13 mouse cellular contexts compared by ENCODE assay signal in the genomic region with DNA sequence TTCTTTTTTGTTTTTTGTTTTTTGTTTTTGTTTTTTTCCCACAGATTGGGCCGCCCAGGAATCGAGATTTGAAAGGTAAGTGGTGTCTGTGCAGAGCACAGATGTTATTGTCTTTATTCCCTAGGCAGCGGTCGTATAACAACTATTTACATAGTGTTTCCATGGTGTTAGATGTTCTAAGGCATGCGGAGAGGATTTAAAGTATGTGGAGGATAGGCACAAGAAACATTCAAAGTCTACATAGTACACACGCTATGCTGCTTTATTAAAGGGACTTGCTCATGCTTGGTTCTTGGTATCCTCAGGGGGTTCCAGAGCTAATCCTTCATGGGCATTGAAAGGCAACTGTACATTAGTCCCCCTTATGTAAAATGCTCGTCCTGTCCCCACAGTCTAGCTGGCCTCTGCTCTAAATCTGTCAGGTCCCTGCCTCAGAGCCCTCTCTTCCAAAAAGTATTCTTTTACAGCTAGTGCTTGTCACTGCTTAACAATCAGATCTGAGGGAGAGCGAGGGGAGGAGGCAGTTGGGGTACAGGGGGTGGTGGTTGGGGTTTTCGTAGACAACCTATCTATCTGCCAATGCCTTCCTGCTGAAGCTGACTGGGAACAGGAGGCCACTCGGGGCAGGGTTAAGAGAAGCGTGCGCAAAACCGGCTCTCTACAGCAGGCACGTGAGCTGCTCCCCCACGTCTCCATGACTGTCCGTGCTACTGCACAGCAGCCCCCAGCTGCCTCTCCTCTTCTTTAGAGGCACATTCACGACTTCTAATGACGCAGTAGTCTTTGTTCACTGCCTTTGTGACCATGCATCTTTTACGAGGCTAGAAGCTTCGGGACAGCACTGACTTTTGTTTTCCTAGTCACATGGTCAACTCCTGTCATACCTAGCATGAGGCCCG. TPM values are rescaled to one million over a fixed set of nuclear protein-coding genes. Genes with fewer than 3 reads are reported as not detected.
DNase-seq lines count a peak whose midpoint lies in the region; ATAC-seq and TF ChIP-seq lines count a peak whose summit lies in the region.
"Had no signal": no experiment of that assay in that cellular context is flagged by ENCODE, and none has a peak within 500 bp of the region (broad histone marks: within the 10 kb centered on the region; RNA-seq: fewer than 3 reads in every experiment).

No protein-coding gene starts in this region.

- no peaks in the 10 kb centered on the region for H3K9me3 ChIP-seq in intestine, embryonic 15.5 days
- no peaks in the 10 kb centered on the region for H3K9me3 ChIP-seq in intestine, embryonic 16.5 days (ENCODE audit: control insufficient read depth, low read length)
- no peaks in the 10 kb centered on the region for H3K9me3 ChIP-seq in hindbrain, embryonic 12.5 days (replicated peaks)
- H3K9me3 ChIP-seq in midbrain, embryonic 15.5 days: no peaks in the 10 kb centered on the region
- no peaks in the 10 kb centered on the region for H3K9me3 ChIP-seq in lung, postnatal 0 days (ENCODE audit: low read length)
- H3K9me3 ChIP-seq: embryonic facial prominence, embryonic 13.5 days; heart, embryonic 12.5 days had no signal

- H3K27ac ChIP-seq in intestine, embryonic 15.5 days: no peak overlapping the region
- H3K27ac ChIP-seq in intestine, embryonic 16.5 days (ENCODE audit: low read length): no peak overlapping the region
- peak overlapping the region; percentile 85 for H3K27ac ChIP-seq in hindbrain, embryonic 12.5 days
- peak overlapping the region; percentile 45 for H3K27ac ChIP-seq in midbrain, embryonic 15.5 days
- no peak overlapping the region for H3K27ac ChIP-seq in lung, postnatal 0 days (ENCODE audit: low read length)
- H3K27ac ChIP-seq: embryonic facial prominence, embryonic 13.5 days; layer of hippocampus, adult 2 months; macrophage had no signal

- H3K9ac ChIP-seq in intestine, embryonic 15.5 days: no peak overlapping the region
- no peak overlapping the region for H3K9ac ChIP-seq in intestine, embryonic 16.5 days (ENCODE audit: low read depth, low read length)
- H3K9ac ChIP-seq in hindbrain, embryonic 12.5 days: peak overlapping the region; percentile 18; the same call in 1 of the 2 replicates
- no peak overlapping the region for H3K9ac ChIP-seq in midbrain, embryonic 15.5 days
- no peak overlapping the region for H3K9ac ChIP-seq in lung, postnatal 0 days (replicated peaks; ENCODE audit: low read depth)
- H3K9ac ChIP-seq: embryonic facial prominence, embryonic 13.5 days; heart, embryonic 12.5 days had no signal

- no peak for TF ChIP-seq CTCF in lung, postnatal 0 days (IDR thresholded peaks at IDR 0.05)

- WGBS in intestine, embryonic 15.5 days: 39% methylated on average over 21 of the region's 21 CpGs
- 40% methylated on average over 21 of the region's 21 CpGs for WGBS in intestine, embryonic 16.5 days
- WGBS in hindbrain, embryonic 12.5 days: 22% methylated on average over 21 of the region's 21 CpGs
- WGBS in midbrain, embryonic 15.5 days: 15% methylated on average over 21 of the region's 21 CpGs
- WGBS in lung, postnatal 0 days: 42% methylated on average over 21 of the region's 21 CpGs

- H3K4me1 ChIP-seq in intestine, embryonic 15.5 days (replicated peaks): no peaks in the 10 kb centered on the region
- H3K4me1 ChIP-seq in intestine, embryonic 16.5 days (ENCODE audit: control insufficient read depth, insufficient read depth, low read length): peaks cover 6% of the 10 kb centered on the region
- peaks cover 46% of the 10 kb centered on the region for H3K4me1 ChIP-seq in hindbrain, embryonic 12.5 days
- peaks cover 13% of the 10 kb centered on the region for H3K4me1 ChIP-seq in midbrain, embryonic 15.5 days
- no peaks in the 10 kb centered on the region for H3K4me1 ChIP-seq in lung, postnatal 0 days (ENCODE audit: insufficient read depth, low read depth, low read length)

- DNase-seq in embryo, embryonic 9.5 days (ENCODE audit: extremely low spot score): peak; percentile 25
- DNase-seq in cerebellum, adult 11-12 months: no peak
- DNase-seq in lung, postnatal 0 days (ENCODE audit: low spot score): no peak
- no peak for DNase-seq in B cell, adult 2 months

- H3K4me2 ChIP-seq in intestine, embryonic 15.5 days (replicated peaks): no peak overlapping the region
- no peak overlapping the region; the same call in 1 of the 2 replicates for H3K4me2 ChIP-seq in intestine, embryonic 16.5 days (ENCODE audit: low read depth, low read length)
- peak overlapping the region; percentile 25 for H3K4me2 ChIP-seq in hindbrain, embryonic 12.5 days (replicated peaks)
- H3K4me2 ChIP-seq in midbrain, embryonic 15.5 days: peak overlapping the region; percentile 38
- no peak overlapping the region for H3K4me2 ChIP-seq in lung, postnatal 0 days (replicated peaks; ENCODE audit: low read depth, low read length)
- H3K4me2 ChIP-seq: embryonic facial prominence, embryonic 13.5 days; heart, embryonic 12.5 days had no signal

- no peaks in the 10 kb centered on the region for H3K36me3 ChIP-seq in intestine, embryonic 15.5 days
- no peaks in the 10 kb centered on the region for H3K36me3 ChIP-seq in intestine, embryonic 16.5 days (ENCODE audit: control insufficient read depth, insufficient read depth, low read length)
- no peaks in the 10 kb centered on the region for H3K36me3 ChIP-seq in hindbrain, embryonic 12.5 days
- H3K36me3 ChIP-seq in midbrain, embryonic 15.5 days (replicated peaks): no peaks in the 10 kb centered on the region
- H3K36me3 ChIP-seq in lung, postnatal 0 days (ENCODE audit: insufficient read depth, low read length): no peaks in the 10 kb centered on the region
- H3K36me3 ChIP-seq: embryonic facial prominence, embryonic 13.5 days; heart, embryonic 12.5 days had no signal

- TF ChIP-seq EP300 in lung, postnatal 0 days (IDR thresholded peaks at IDR 0.05): no peak

- H3K4me3 ChIP-seq in intestine, embryonic 15.5 days (replicated peaks): no peak overlapping the region
- H3K4me3 ChIP-seq in intestine, embryonic 16.5 days (ENCODE audit: low read length): no peak overlapping the region
- H3K4me3 ChIP-seq in hindbrain, embryonic 12.5 days: no peak overlapping the region
- H3K4me3 ChIP-seq in midbrain, embryonic 15.5 days: no peak overlapping the region
- no peak overlapping the region for H3K4me3 ChIP-seq in lung, postnatal 0 days (ENCODE audit: low read depth, low read length)
- H3K4me3 ChIP-seq: embryonic facial prominence, embryonic 13.5 days; heart, embryonic 12.5 days; layer of hippocampus, adult 2 months had no signal

- ATAC-seq in intestine, embryonic 15.5 days: 0 out of 2 replicates have a peak, but pooled peaks have one; percentile 53
- no peak; the same call in 1 of the 2 replicates for ATAC-seq in intestine, embryonic 16.5 days
- ATAC-seq in hindbrain, embryonic 12.5 days (ENCODE audit: low FRiP score): peak; percentile 80
- ATAC-seq in midbrain, embryonic 15.5 days (replicated peaks): peak; percentile 68
- no peak for ATAC-seq in lung, postnatal 0 days

- H3K27me3 ChIP-seq in intestine, embryonic 15.5 days (replicated peaks): no peaks in the 10 kb centered on the region
- no peaks in the 10 kb centered on the region for H3K27me3 ChIP-seq in intestine, embryonic 16.5 days (replicated peaks; ENCODE audit: control insufficient read depth, insufficient read depth, low read length)
- no peaks in the 10 kb centered on the region for H3K27me3 ChIP-seq in hindbrain, embryonic 12.5 days
- no peaks in the 10 kb centered on the region for H3K27me3 ChIP-seq in midbrain, embryonic 15.5 days (replicated peaks)
- H3K27me3 ChIP-seq in lung, postnatal 0 days (replicated peaks; ENCODE audit: insufficient read depth, low read length): no peaks in the 10 kb centered on the region
- H3K27me3 ChIP-seq: embryonic facial prominence, embryonic 13.5 days; heart, embryonic 12.5 days had no signal

RNA-seq across cellular contexts. Expression of gene Prmt8, which starts 51.8 kb away (rescaled TPM):
- 0.06 and 0.08 TPM in 2 replicates for polyA plus RNA-seq in intestine, embryonic 15.5 days (2015; fragmentation: Nextera tagmentation; extraction: Ambion mirVana)
- polyA plus RNA-seq in intestine, embryonic 16.5 days (2015; fragmentation: Nextera tagmentation; extraction: Ambion mirVana): not detected in 2 replicates
- polyA plus RNA-seq in hindbrain, embryonic 12.5 days (2016; fragmentation: Nextera tagmentation; extraction: Ambion mirVana): 38.0 and 39.9 TPM in 2 replicates
- polyA plus RNA-seq in midbrain, embryonic 15.5 days (2015; fragmentation: Nextera tagmentation; extraction: Ambion mirVana): 28.3 and 30.7 TPM in 2 replicates
- polyA plus RNA-seq in lung, postnatal 0 days (2015; fragmentation: Nextera tagmentation; extraction: Ambion mirVana): 0.39 and 0.80 TPM in 2 replicates
- polyA plus RNA-seq: liver, adult 2 months; macrophage had no signal

Comparison
In these comparisons a context has a peak if more than half of its experiments do, and no peak if none do; other contexts are left out.
1. ATAC-seq: peak in intestine, embryonic 15.5 days (single experiment), hindbrain, embryonic 12.5 days (single experiment) and midbrain, embryonic 15.5 days (single experiment); none in intestine, embryonic 16.5 days (single experiment) and lung, postnatal 0 days (single experiment).
2. H3K27ac ChIP-seq: peak in hindbrain, embryonic 12.5 days (single experiment) and midbrain, embryonic 15.5 days (single experiment); none in intestine, embryonic 15.5 days (single experiment), intestine, embryonic 16.5 days (single experiment) and lung, postnatal 0 days (single experiment).
3. H3K4me2 ChIP-seq: peak in hindbrain, embryonic 12.5 days (single experiment) and midbrain, embryonic 15.5 days (single experiment); none in intestine, embryonic 15.5 days (single experiment), intestine, embryonic 16.5 days (single experiment) and lung, postnatal 0 days (single experiment).
4. RNA of gene Prmt8, which starts 51.8 kb away (polyA plus RNA-seq): 38.0 to 39.9 TPM in hindbrain, embryonic 12.5 days and 28.3 to 30.7 TPM in midbrain, embryonic 15.5 days; 0.39 to 0.80 TPM in lung, postnatal 0 days, 0.06 to 0.08 TPM in intestine, embryonic 15.5 days and not detected in intestine, embryonic 16.5 days; every median in the first group is over 10 times any median in the second.